ENCODE assay signal across 11 mouse cellular contexts in genomic region chr16:48973548-48973947, GRCm38 (mm10). TPM values are rescaled to one million over a fixed set of nuclear protein-coding genes. Genes with fewer than 3 reads are reported as not detected.
DNase-seq lines count a peak whose midpoint lies in the region; ATAC-seq and TF ChIP-seq lines count a peak whose summit lies in the region.
"Had no signal": no experiment of that assay in that cellular context is flagged by ENCODE, and none has a peak within 500 bp of the region (broad histone marks: within the 10 kb centered on the region; RNA-seq: fewer than 3 reads in every experiment).

No protein-coding gene starts in this region.

- no peak overlapping the region for H3K9ac ChIP-seq in embryonic facial prominence, embryonic 11.5 days (replicated peaks; ENCODE audit: low read length)
- H3K9ac ChIP-seq in lung, postnatal 0 days (replicated peaks; ENCODE audit: low read depth), result no peak overlapping the region
- H3K9ac ChIP-seq: embryonic facial prominence, embryonic 15.5 days; liver, embryonic 12.5 days had no signal

- no peaks in the 10 kb centered on the region for H3K27me3 ChIP-seq in embryonic facial prominence, embryonic 11.5 days (ENCODE audit: control insufficient read depth, insufficient read depth, low read length)
- no peaks in the 10 kb centered on the region for H3K27me3 ChIP-seq in embryonic facial prominence, embryonic 10.5 days (replicated peaks; ENCODE audit: low read depth, poor library complexity, severe bottlenecking)
- H3K27me3 ChIP-seq in lung, postnatal 0 days (replicated peaks; ENCODE audit: insufficient read depth, low read length), result no peaks in the 10 kb centered on the region
- H3K27me3 ChIP-seq: embryonic facial prominence, embryonic 15.5 days; liver, embryonic 12.5 days had no signal

- TF ChIP-seq CTCF in lung, postnatal 0 days (IDR thresholded peaks at IDR 0.05), result peak; percentile 45
- no peak for TF ChIP-seq CTCF in lung, adult 2 months (IDR thresholded peaks at IDR 0.05; ENCODE audit: insufficient read depth, low read length)

- no peaks in the 10 kb centered on the region for H3K4me1 ChIP-seq in embryonic facial prominence, embryonic 11.5 days (ENCODE audit: control insufficient read depth, insufficient read depth, low read length)
- H3K4me1 ChIP-seq in embryonic facial prominence, embryonic 10.5 days, result no peaks in the 10 kb centered on the region
- H3K4me1 ChIP-seq in lung, postnatal 0 days (ENCODE audit: insufficient read depth, low read depth, low read length), result no peaks in the 10 kb centered on the region
- no peaks in the 10 kb centered on the region for H3K4me1 ChIP-seq in lung, adult 2 months (ENCODE audit: control insufficient read depth, insufficient read depth, low read length)
- H3K4me1 ChIP-seq: embryonic facial prominence, embryonic 15.5 days; liver, embryonic 12.5 days had no signal

- no peak overlapping the region for H3K27ac ChIP-seq in embryonic facial prominence, embryonic 11.5 days (replicated peaks; ENCODE audit: low read depth, low read length)
- no peak overlapping the region for H3K27ac ChIP-seq in embryonic facial prominence, embryonic 10.5 days (replicated peaks)
- H3K27ac ChIP-seq in lung, postnatal 0 days (ENCODE audit: low read length), result no peak overlapping the region
- H3K27ac ChIP-seq: embryonic facial prominence, embryonic 15.5 days; liver, embryonic 12.5 days had no signal

- H3K9me3 ChIP-seq in embryonic facial prominence, embryonic 11.5 days (replicated peaks; ENCODE audit: control insufficient read depth, low read length), result no peaks in the 10 kb centered on the region
- no peaks in the 10 kb centered on the region for H3K9me3 ChIP-seq in embryonic facial prominence, embryonic 10.5 days
- H3K9me3 ChIP-seq in lung, postnatal 0 days (ENCODE audit: low read length), result no peaks in the 10 kb centered on the region
- H3K9me3 ChIP-seq: embryonic facial prominence, embryonic 15.5 days; liver, embryonic 12.5 days had no signal

- 95% methylated on average over 1 of the region's 1 CpGs for WGBS in embryonic facial prominence, embryonic 11.5 days
- WGBS in embryonic facial prominence, embryonic 10.5 days, result 98% methylated on average over 1 of the region's 1 CpGs
- WGBS in lung, postnatal 0 days, result 87% methylated on average over 1 of the region's 1 CpGs
- 93% methylated on average over 1 of the region's 1 CpGs for WGBS in lung, adult 2 months

- DNase-seq in embryonic facial prominence, embryonic 11.5 days (ENCODE audit: low spot score), result peak; percentile 16
- no peak for DNase-seq in embryonic facial prominence, embryonic 10.5 days (ENCODE audit: low spot score)
- DNase-seq in lung, postnatal 0 days (ENCODE audit: low spot score), result peak; percentile 11
- DNase-seq in lung, adult 2 months, result no peak
- peak; percentile 51 for DNase-seq in NIH3T3 (ENCODE audit: low read depth)
- DNase-seq in right cerebral cortex, postnatal 25 days, result no peak
- no peak for DNase-seq in ovary, adult 18-20 months (ENCODE audit: low spot score)
- DNase-seq: layer of hippocampus, adult 9-11 months had no signal

- peaks cover 2% of the 10 kb centered on the region; the same call in 1 of the 2 replicates for H3K36me3 ChIP-seq in embryonic facial prominence, embryonic 11.5 days (replicated peaks; ENCODE audit: control insufficient read depth, insufficient read depth, low read depth, low read length)
- peaks cover 61% of the 10 kb centered on the region for H3K36me3 ChIP-seq in embryonic facial prominence, embryonic 10.5 days (replicated peaks)
- H3K36me3 ChIP-seq in lung, postnatal 0 days (ENCODE audit: insufficient read depth, low read length), result peaks cover 3% of the 10 kb centered on the region; the same call in 1 of the 2 replicates

- no peak for ATAC-seq in embryonic facial prominence, embryonic 11.5 days (replicated peaks; ENCODE audit: insufficient number of reproducible peaks, low FRiP score, low TSS enrichment, low read depth)
- ATAC-seq in lung, postnatal 0 days, result no peak
- ATAC-seq in megakaryocyte progenitor cell, adult 5-6 weeks (replicated peaks; ENCODE audit: poor library complexity), result peak; percentile 80
- ATAC-seq: liver, embryonic 12.5 days had no signal

- TF ChIP-seq POLR2A in lung, adult 2 months (IDR thresholded peaks at IDR 0.05; ENCODE audit: borderline replicate concordance, extremely low read depth, low read depth, low read length), result no peak

- H3K4me2 ChIP-seq in embryonic facial prominence, embryonic 11.5 days (ENCODE audit: low read depth, low read length), result no peak overlapping the region
- H3K4me2 ChIP-seq in lung, postnatal 0 days (replicated peaks; ENCODE audit: low read depth, low read length), result no peak overlapping the region
- H3K4me2 ChIP-seq: embryonic facial prominence, embryonic 15.5 days; liver, embryonic 12.5 days had no signal

- no peak for TF ChIP-seq EP300 in lung, postnatal 0 days (IDR thresholded peaks at IDR 0.05)

- H3K4me3 ChIP-seq in embryonic facial prominence, embryonic 11.5 days (ENCODE audit: low read depth, low read length), result no peak overlapping the region
- no peak overlapping the region for H3K4me3 ChIP-seq in embryonic facial prominence, embryonic 10.5 days
- no peak overlapping the region for H3K4me3 ChIP-seq in lung, postnatal 0 days (ENCODE audit: low read depth, low read length)
- no peak overlapping the region for H3K4me3 ChIP-seq in lung, adult 2 months (replicated peaks; ENCODE audit: extremely low read depth, low read depth, low read length)
- H3K4me3 ChIP-seq: embryonic facial prominence, embryonic 15.5 days; liver, embryonic 12.5 days had no signal

RNA-seq across cellular contexts. Expression of gene Dzip3, which starts 20.4 kb away (rescaled TPM):
- 50.5 and 61.0 TPM in 2 replicates for polyA plus RNA-seq in embryonic facial prominence, embryonic 11.5 days (2014; fragmentation: Nextera tagmentation; extraction: Ambion mirVana)
- 30.8 and 35.6 TPM in 2 replicates for polyA plus RNA-seq in embryonic facial prominence, embryonic 10.5 days (2016; fragmentation: Nextera tagmentation; extraction: Ambion mirVana)
- 5.9 and 7.5 TPM in 2 replicates for polyA plus RNA-seq in lung, postnatal 0 days (2015; fragmentation: Nextera tagmentation; extraction: Ambion mirVana)
- polyA plus RNA-seq in lung, adult 2 months (2012; rRNA removed), result 1.8 and 2.3 TPM in 2 replicates
- 29.1 and 31.5 TPM in 2 replicates for total RNA-seq in megakaryocyte progenitor cell, adult 5-6 weeks (2015)
- total RNA-seq in megakaryocyte progenitor cell, adult 5-6 weeks (2017), result 24.5 and 30.8 TPM in 2 replicates

RNA-seq across cellular contexts. Expression of gene Cip2a, which starts 20.4 kb away (rescaled TPM):
- 53.4 and 65.8 TPM in 2 replicates for polyA plus RNA-seq in embryonic facial prominence, embryonic 11.5 days (2014; fragmentation: Nextera tagmentation; extraction: Ambion mirVana)
- polyA plus RNA-seq in embryonic facial prominence, embryonic 10.5 days (2016; fragmentation: Nextera tagmentation; extraction: Ambion mirVana), result 46.1 and 46.8 TPM in 2 replicates
- polyA plus RNA-seq in lung, postnatal 0 days (2015; fragmentation: Nextera tagmentation; extraction: Ambion mirVana), result 1.5 and 2.4 TPM in 2 replicates
- 0.19 and 0.69 TPM in 2 replicates for polyA plus RNA-seq in lung, adult 2 months (2012; rRNA removed)
- total RNA-seq in megakaryocyte progenitor cell, adult 5-6 weeks (2015), result 85.7 and 97.0 TPM in 2 replicates
- 75.7 and 101 TPM in 2 replicates for total RNA-seq in megakaryocyte progenitor cell, adult 5-6 weeks (2017)

Comparison
In these comparisons a context has a peak if more than half of its experiments do, and no peak if none do; other contexts are left out.
1. DNase-seq: peak in embryonic facial prominence, embryonic 11.5 days (single experiment), lung, postnatal 0 days (single experiment) and NIH3T3 (single experiment); none in embryonic facial prominence, embryonic 10.5 days (single experiment), lung, adult 2 months (single experiment), right cerebral cortex, postnatal 25 days (single experiment) and ovary, adult 18-20 months (single experiment).
2. RNA of gene Cip2a, which starts 20.4 kb away (polyA plus RNA-seq): 53.4 to 65.8 TPM in embryonic facial prominence, embryonic 11.5 days and 46.1 to 46.8 TPM in embryonic facial prominence, embryonic 10.5 days; 1.5 to 2.4 TPM in lung, postnatal 0 days and 0.19 to 0.69 TPM in lung, adult 2 months; every median in the first group is over 10 times any median in the second.